Mouse (Mus musculus) T-helper 17 cell (primary cell): Measurements from ENCODE around the gene Dpep2nb.
"Not testable (repeated sequence)": the region's sequence is repeated elsewhere in the genome, so short reads cannot be mapped to it uniquely, and the experiment has no call there.

Experiments used
- in situ Hi-C, 2 experiments: fragments of 300-600 bp; cut with MboI, MseI; formaldehyde crosslinking; loops; 1 replicate in 1 of 2; 2 replicates in 1 of 2; pipeline ENCODE4 v1.15.1; 2025; ENCODE audit warnings: high pct_unique_total_duplicates in 2 of 2

Gene Dpep2nb

GRCm38 (mm10) chr8:106007891-106008290 is 2.1 kb upstream of the Dpep2nb start:
- in situ Hi-C loops = loop anchor here in 1 of 2 experiments (25.0 kb wide), 1 partner anchor 1371 kb away; the partner anchor contains the start of genes Ciao2b and Rrad

GRCm38 (mm10) chr8:106007135-106007534 is 1.4 kb upstream of the Dpep2nb start:
- in situ Hi-C loops = loop anchor here in 1 of 2 experiments (25.0 kb wide), 1 partner anchor 1370 kb away; the partner anchor contains the start of genes Ciao2b and Rrad

GRCm38 (mm10) chr8:106006413-106006812 is 638 bp upstream of the Dpep2nb start:
- in situ Hi-C loops = loop anchor here in 1 of 2 experiments (25.0 kb wide), 1 partner anchor 1369 kb away; the partner anchor contains the start of genes Ciao2b and Rrad

DNA sequence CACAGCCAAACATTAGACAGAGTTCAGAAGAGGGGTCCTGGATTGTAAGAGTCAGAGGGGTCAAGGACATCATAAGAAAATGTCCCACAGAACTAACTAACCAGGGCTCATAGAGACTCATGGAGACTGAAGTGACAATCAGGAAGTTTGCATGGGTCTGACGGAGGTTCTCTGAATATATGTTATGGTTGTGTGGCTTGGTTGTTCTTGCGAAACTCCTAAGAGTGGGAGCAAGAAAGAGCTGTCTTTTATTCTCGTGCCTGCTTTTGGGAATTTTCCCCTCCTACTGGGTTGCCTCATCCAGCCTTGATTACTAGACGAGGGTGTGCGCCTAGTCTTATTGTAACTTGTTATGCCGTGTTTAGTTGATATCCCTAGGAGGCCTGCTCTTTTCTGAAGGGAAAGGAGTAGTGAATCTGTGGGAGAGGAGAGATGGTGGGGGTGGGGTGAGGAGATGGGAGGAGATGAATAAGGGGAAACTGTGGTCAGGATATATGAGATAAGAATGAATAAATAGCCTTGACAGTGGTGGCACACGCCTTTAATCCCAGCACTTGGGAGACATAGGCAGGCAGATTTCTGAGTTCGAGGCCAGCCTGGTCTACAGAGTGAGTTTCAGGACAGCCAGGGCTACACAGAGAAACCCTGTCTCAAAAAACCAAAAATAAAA is 1.1 kb downstream of the Dpep2nb start:
- in situ Hi-C loops = loop anchor here in 1 of 2 experiments (25.0 kb wide), 1 partner anchor 1367 kb away; the partner anchor contains the start of genes Ciao2b and Rrad

DNA sequence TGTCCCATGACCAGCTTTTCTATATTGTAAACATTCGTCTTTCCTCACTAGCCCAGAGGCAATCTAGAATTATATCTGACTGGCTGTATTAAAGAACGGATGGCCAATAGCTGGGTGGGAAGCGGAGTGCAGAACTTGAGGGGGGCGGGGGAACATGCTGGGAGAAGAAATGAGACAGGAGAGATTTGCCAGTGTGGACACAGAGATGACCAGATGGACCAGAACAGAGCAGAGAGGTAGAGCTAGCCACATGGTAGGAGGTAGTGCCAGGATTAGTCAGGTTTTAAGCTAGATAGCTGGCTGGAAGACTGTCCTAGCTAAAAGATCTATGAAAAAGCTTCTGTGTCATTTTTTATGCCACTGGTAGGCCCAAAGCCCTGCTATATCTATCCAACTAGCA is 3.9 kb downstream of the Dpep2nb start:
- in situ Hi-C loops = loop anchor here in 1 of 2 experiments (25.0 kb wide), 1 partner anchor 1365 kb away; the partner anchor contains the start of genes Ciao2b and Rrad

DNA sequence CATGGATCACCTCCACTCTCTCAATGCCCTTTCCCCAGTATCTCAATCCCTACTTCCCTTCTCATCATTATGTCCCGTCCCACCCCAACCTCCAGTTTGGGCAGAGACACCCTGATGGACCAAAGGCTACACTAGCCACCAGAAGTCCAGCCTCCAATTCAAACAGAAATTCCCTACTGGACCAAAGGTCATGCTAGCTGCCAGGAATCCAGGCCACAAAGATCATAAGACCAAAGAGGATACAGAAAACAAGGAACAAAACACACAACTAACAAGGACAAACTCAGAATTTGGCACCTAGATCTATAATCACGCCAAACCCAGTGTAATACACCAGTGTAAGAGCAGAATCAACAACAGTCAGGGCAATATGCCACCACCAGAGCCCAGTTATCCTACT is 6.8 kb downstream of the Dpep2nb start:
- in situ Hi-C loops = no loop called here

GRCm38 (mm10) chr8:105996359-105996758 is 9.4 kb downstream of the Dpep2nb start:
- in situ Hi-C loops = no loop called here

- in situ Hi-C loops = no loop called here
Observed at GRCm38 (mm10) chr8:105993226-105993625, 12.5 kb downstream of the Dpep2nb start.

- in situ Hi-C loops = no loop called here
Observed at GRCm38 (mm10) chr8:105992499-105992898, 13.3 kb downstream of the Dpep2nb start.

DNA sequence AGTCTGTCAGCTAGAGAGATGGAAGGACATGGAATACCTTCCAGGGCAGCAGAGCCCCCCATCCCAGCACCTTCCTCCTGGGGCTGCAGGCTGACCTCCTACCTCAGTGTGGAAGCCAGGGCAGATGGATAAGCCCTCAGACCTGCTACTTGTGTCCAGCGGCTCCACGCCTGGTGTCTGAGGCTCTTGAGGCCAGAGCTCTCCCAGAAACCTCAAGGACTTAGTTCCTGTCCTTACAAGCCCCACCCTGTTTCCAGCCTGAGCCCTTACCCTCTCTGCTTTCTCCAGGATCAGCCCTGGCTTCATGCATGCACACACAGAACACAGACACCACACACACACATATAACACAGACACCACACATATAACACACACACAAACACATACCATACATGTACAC is 14.2 kb downstream of the Dpep2nb start:
- in situ Hi-C loops = no loop called here

GRCm38 (mm10) chr8:105990856-105991387 is 14.9 kb downstream of the Dpep2nb start, which contains the start of gene Dus2:
Gene Dus2 (plus strand): TSS chr8:105991337.
- in situ Hi-C loops = no loop called here

DNA sequence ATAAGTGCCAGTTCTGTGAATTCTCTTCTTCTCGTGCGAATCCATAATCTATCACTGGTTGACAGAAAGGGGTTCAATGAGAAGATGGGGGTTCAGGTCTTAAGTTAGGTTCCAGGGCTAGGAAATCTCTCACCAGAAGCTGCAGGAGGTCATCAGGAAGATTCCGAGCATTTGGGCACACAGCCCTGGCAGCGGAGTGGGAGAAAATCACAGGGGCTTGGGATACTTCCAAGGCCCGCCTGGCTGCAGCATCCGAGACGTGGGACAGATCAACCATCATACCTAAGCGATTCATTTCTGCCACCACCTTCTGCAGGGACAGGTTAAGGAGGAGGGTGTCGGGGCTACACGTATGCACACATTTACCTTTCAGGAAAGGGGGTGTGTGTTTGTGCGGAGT is 17.2 kb downstream of the Dpep2nb start:
- in situ Hi-C loops = loop anchor here (5.0 kb wide), 1 partner anchor 34 kb away; no protein-coding TSS in a partner anchor

- in situ Hi-C loops = not testable (repeated sequence)
Observed at GRCm38 (mm10) chr8:105983406-105983805, 22.4 kb downstream of the Dpep2nb start.

GRCm38 (mm10) chr8:105981146-105981545 is 24.6 kb downstream of the Dpep2nb start:
- in situ Hi-C loops = no loop called here

DNA sequence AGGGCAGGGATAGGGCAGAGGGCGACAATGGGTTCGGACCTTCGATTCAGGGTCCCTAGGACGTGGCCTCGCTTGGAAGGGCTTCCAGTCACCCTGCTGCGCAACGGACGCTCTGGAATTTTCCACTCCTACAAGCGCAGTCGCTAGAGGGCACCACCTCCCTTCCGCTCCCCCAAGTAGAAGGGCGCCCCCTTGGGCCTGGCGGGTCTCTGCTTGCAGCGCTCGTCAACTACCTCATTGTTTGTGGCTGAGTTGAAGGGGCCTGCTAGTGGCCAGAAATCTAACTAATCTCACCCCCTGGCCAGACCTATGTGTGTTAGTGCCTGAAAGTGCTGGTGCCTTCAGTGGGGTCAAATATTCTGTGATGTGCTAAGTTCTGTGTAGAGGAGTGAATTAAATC is 26.4 kb downstream of the Dpep2nb start, which contains the start of gene Dpep3:
Dpep3 (minus strand) TSS at position 105 of the 400 bp plus-strand sequence.
- in situ Hi-C loops = no loop called here

- in situ Hi-C loops = no loop called here
Observed at GRCm38 (mm10) chr8:105975363-105975762, 30.4 kb downstream of the Dpep2nb start.

DNA sequence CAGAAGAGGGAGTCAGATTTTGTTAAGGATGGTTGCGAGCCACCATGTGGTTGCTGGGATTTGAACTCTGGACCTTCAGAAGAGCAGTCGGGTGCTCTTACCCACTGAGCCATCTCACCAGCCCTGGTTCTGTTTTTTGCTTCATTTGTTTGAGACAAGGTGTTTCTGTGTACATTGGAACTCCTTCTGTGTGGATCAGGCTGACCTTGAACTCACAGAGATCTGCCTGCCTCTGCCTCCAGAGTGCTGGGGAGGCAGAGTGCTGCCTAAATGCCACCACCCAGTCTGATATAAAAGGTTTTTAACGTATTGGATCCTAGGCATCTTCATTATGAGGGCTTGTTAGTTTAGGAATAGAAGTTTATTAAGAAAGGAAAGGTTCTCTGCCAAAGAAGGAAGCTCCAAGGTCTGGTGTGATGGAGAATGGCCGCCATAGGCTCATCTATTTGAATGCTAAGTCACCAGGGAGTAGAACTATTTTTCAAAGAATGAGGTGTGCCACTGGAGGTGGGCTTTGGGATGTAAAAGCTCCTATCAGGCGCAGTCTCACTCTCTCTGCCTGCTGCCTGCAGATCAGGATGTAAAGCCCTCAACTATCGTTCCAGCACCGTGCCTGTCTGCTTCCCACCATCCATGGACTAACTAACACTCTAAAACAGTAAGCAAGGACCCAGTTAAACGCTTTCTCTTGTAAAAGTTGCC is 34.6 kb downstream of the Dpep2nb start:
- in situ Hi-C loops = no loop called here

GRCm38 (mm10) chr8:105969367-105969766 is 36.4 kb downstream of the Dpep2nb start:
- in situ Hi-C loops = no loop called here

GRCm38 (mm10) chr8:105966692-105967311 is 39.0 kb downstream of the Dpep2nb start:
- in situ Hi-C loops = no loop called here

DNA sequence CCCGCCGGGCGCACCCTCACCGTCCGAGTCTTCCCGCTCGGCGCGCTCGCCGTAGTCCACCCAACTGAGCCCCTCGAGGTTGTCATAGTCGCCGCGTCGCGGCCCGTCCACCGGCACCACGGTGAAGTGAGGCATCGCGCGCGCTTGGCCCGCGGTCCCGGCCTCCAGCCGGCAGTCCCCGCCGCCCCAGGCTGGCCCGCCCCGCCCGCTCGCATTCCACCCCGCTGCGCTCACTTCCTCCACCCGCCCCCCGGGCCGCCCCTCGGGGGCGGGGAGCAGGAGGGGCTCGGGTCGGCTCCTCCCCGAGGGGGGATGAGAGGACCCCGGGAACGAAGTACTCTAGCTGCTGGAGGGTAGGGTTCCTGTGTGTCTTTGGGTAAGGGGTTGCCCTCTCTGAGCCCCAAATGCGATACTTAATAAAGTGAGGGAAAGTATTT is 39.9 kb downstream of the Dpep2nb start, which contains the start of gene Slc12a4:
Slc12a4 (minus strand) TSS at position 193 of the 437 bp plus-strand sequence.
- in situ Hi-C loops = no loop called here

GRCm38 (mm10) chr8:105965266-105965904 is 40.4 kb downstream of the Dpep2nb start:
- in situ Hi-C loops = no loop called here
